Mouse (Mus musculus) brain, embryonic 18.5 days (tissue): ENCODE measurements around the gene Smap1.
A peak's percentile ranks its signal among the peaks of the same experiment; 100 is the strongest.

Source experiments
- DNase-seq: peaks from one replicate; pipeline ENCODE4 v3.0.0-alpha.2; 2012; ENCODE audit warnings: low read depth, low spot score

The Smap1 gene

DNA sequence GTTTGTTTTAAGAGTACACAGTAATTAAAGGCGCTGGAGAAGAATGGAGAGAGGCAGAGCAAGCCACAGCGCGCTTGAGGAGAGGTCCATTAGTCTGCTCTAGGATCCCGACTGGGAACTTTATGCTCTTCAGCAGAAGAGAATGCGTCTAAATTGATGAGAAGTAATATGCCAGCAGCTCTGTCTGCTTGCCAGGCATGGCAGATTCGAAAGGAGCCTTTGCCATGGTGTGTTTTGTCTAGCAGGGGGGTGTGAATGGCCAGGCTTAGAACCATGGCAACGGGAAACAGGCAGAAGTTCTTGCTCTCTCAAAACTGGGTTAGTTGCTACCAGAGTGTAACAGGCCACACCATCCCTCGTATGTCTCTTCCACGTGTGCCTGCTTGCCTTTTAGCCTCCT lies 87.3 kb downstream of the Smap1 start:
- DNase-seq, result peak; percentile 26

DNA sequence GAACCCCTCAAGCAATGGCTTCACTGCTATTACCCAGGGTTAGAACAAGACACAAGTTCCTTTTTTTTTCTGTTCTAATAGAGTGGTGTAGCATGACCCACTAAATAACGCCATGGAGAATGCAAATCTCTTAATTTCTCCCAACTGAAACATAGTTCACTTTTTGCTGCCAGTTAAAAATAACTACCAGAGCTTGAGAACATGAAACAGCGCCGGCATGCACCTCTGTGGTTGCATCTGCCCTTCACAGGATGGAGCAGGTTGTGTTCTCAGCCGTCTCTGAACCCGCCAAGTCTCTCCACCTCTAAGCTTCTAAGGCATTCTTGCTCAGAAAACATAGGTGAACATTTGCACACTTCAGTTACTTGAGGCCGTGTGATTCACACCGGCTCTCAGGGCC lies 87.9 kb downstream of the Smap1 start:
- no peak for DNase-seq

DNA sequence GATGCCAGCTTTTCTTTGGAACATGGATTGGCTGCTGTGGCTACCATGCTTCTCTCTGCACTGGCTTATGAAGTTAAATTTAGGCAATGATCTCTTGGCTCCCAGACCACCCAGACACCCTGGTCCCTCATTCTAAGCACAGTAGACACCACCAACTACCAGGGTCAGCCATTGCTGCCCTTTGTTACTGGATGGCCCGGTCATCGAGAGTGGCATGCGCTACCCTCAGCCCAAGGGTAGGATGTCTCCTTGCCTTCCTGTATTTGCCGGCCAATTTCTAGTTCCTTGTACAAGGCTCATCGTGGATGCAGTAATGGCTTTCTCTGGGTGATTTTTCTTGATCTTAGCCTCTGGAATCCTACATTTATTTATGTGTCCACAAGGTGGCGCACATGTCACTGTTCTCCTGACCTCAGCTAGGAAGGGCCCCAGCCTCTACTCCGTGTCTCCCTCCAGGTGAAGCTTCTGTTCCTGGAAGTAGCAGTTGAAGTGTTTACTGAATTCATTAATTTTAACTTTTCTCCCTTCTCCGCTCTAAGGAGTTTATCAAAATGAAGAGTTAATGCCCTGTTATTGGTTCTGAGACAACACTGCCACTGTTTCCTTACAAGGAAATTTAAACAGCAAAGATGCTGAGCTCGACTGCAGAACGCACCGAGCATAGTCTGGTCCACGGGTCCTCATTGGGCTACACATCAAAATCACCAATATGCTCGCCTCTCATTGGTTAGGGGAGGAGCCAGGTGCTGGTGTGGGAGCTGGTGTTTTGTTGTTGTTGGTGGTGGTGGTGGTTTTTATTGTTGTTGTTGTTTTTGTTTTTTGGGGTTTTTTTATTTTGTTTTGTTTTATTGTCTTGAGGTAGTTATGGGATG lies 95.0 kb downstream of the Smap1 start:
- no peak for DNase-seq

GRCm38 (mm10) chr1:23821615-23822014 lies 100.5 kb downstream of the Smap1 start:
- no peak for DNase-seq

DNA sequence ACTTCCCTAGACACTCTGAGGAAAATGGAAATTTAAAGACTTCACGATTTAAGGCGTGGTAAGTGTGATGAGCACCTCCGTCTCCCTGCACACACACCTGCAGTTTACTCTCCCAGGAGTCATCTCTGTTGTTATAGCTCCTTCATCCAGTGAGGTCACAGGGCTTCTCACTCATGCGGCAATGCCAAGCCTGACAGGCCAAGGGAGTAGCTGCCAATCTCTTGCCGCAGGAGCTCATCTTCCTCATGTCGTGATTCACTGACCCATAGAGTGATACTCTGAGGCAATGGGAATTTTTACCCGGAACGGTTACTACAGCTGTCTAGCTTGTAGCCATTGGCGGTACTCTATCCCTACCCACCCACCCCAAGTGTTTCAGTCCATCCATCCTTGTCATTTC lies 123.8 kb downstream of the Smap1 start:
- DNase-seq, result no peak
